Mouse (Mus musculus): ENCODE results near the gene Cmtm8. TPM values are rescaled to one million over a fixed set of nuclear protein-coding genes. Genes with fewer than 3 reads are reported as not detected.

Cmtm8 gene
- total and polyA plus RNA-seq, 3 experiments = 1.9 to 7.9 TPM; not detected in 1

GRCm38 (mm10) chr9:114885991-114886662, 42.2 kb upstream of the Cmtm8 start:
- H3K9me3 ChIP-seq (replicated peaks; ENCODE audit: insufficient read depth, low read length) = no peaks in the 10 kb centered on the region
- no peak for DNase-seq (ENCODE audit: low read depth, low spot score)
- H3K79me2 ChIP-seq (ENCODE audit: control insufficient read depth, insufficient read depth, low read length, poor library complexity) = no peaks in the 10 kb centered on the region
- H3K9ac ChIP-seq (ENCODE audit: control insufficient read depth, low read depth, low read length, poor library complexity, severe bottlenecking) = no peak overlapping the region
- H3K4me3 ChIP-seq (ENCODE audit: control insufficient read depth in 1 of 2, insufficient read depth in 1 of 2, low read depth in 2 of 2, low read length in 2 of 2) = no peak overlapping the region
- no peaks in the 10 kb centered on the region for H3K36me3 ChIP-seq (ENCODE audit: control insufficient read depth in 1 of 2, insufficient read depth in 2 of 2, low read length in 2 of 2)
- H3K4me1 ChIP-seq (ENCODE audit: control insufficient read depth in 1 of 2, insufficient read depth in 2 of 2, low read length in 2 of 2) = no peaks in the 10 kb centered on the region
- no peaks in the 10 kb centered on the region for H3K27me3 ChIP-seq (ENCODE audit: control insufficient read depth in 1 of 2, insufficient read depth in 2 of 2, low read length in 2 of 2)
- TF ChIP-seq NRF1 (IDR thresholded peaks at IDR 0.05; ENCODE audit: insufficient read depth, low read depth, low read length, poor library complexity, severe bottlenecking) = no peak
- TF ChIP-seq KAT2A (conservative IDR thresholded peaks at IDR 0.05; ENCODE audit: low read depth, low read length) = no peak
- TF ChIP-seq USF2 (IDR thresholded peaks at IDR 0.05; ENCODE audit: borderline replicate concordance in 1 of 2, insufficient read depth in 1 of 2, low read depth in 1 of 2, low read length in 2 of 2) = no peak
- no peak for TF ChIP-seq POLR2AphosphoS2 (IDR thresholded peaks at IDR 0.05; ENCODE audit: low read length)
- no peak for TF ChIP-seq CHD2 (IDR thresholded peaks at IDR 0.05; ENCODE audit: low read length)
- no peak for TF ChIP-seq ZKSCAN1 (IDR thresholded peaks at IDR 0.05; ENCODE audit: low read depth, low read length)
- TF ChIP-seq SMC3 (IDR thresholded peaks at IDR 0.05; ENCODE audit: low read depth, low read length) = no peak
- TF ChIP-seq GATA1 (IDR thresholded peaks at IDR 0.05; ENCODE audit: low read depth, low read length) = no peak
- no peak for TF ChIP-seq MYC (IDR thresholded peaks at IDR 0.05; ENCODE audit: low read depth, low read length)
- no peak for TF ChIP-seq UBTF (IDR thresholded peaks at IDR 0.05; ENCODE audit: borderline replicate concordance, insufficient read depth, low read depth, low read length)
- no peak for TF ChIP-seq ZMIZ1 (IDR thresholded peaks at IDR 0.05; ENCODE audit: low read depth, low read length)
- no peak for TF ChIP-seq USF1 (IDR thresholded peaks at IDR 0.05; ENCODE audit: low read depth, low read length)
- TF ChIP-seq TAL1 (IDR thresholded peaks at IDR 0.05; ENCODE audit: low read length) = no peak
- no peak for TF ChIP-seq ELF1 (IDR thresholded peaks at IDR 0.05; ENCODE audit: low read depth, low read length)
- no peak overlapping the region for H3K27ac ChIP-seq (ENCODE audit: control insufficient read depth, low read depth, low read length)

GRCm38 (mm10) chr9:114885564-114885963, 41.6 kb upstream of the Cmtm8 start:
- no peak overlapping the region for H3K4me3 ChIP-seq (ENCODE audit: control insufficient read depth in 1 of 2, insufficient read depth in 1 of 2, low read depth in 2 of 2, low read length in 2 of 2)
- no peak overlapping the region for H3K9ac ChIP-seq (ENCODE audit: control insufficient read depth, low read depth, low read length, poor library complexity, severe bottlenecking)
- no peaks in the 10 kb centered on the region for H3K9me3 ChIP-seq (replicated peaks; ENCODE audit: insufficient read depth, low read length)
- H3K27ac ChIP-seq (ENCODE audit: control insufficient read depth, low read depth, low read length) = no peak overlapping the region
- no peak for TF ChIP-seq ZKSCAN1 (IDR thresholded peaks at IDR 0.05; ENCODE audit: low read depth, low read length)
- no peak for TF ChIP-seq ELF1 (IDR thresholded peaks at IDR 0.05; ENCODE audit: low read depth, low read length)
- TF ChIP-seq EP300 (IDR thresholded peaks at IDR 0.05; ENCODE audit: low read depth in 1 of 2, low read length in 2 of 2) = no peak
- no peak for TF ChIP-seq KAT2A (conservative IDR thresholded peaks at IDR 0.05; ENCODE audit: low read depth, low read length)
- TF ChIP-seq GABPA (IDR thresholded peaks at IDR 0.05; ENCODE audit: low read depth, low read length) = no peak
- no peak for TF ChIP-seq TCF12 (IDR thresholded peaks at IDR 0.05; ENCODE audit: low read depth, low read length)
- no peak for TF ChIP-seq CHD2 (IDR thresholded peaks at IDR 0.05; ENCODE audit: low read length)
- TF ChIP-seq POLR2AphosphoS5 (IDR thresholded peaks at IDR 0.05; ENCODE audit: borderline replicate concordance, low read depth, low read length) = 0 out of 2 replicates have a peak, but pooled peaks have one; percentile 32
- TF ChIP-seq ZC3H11A (IDR thresholded peaks at IDR 0.05; ENCODE audit: low read depth, low read length) = no peak
- no peaks in the 10 kb centered on the region for H3K79me2 ChIP-seq (ENCODE audit: control insufficient read depth, insufficient read depth, low read length, poor library complexity)
- no peaks in the 10 kb centered on the region for H3K36me3 ChIP-seq (ENCODE audit: control insufficient read depth in 1 of 2, insufficient read depth in 2 of 2, low read length in 2 of 2)
- no peak for DNase-seq (ENCODE audit: low read depth, low spot score)
- no peaks in the 10 kb centered on the region for H3K4me1 ChIP-seq (ENCODE audit: control insufficient read depth in 1 of 2, insufficient read depth in 2 of 2, low read length in 2 of 2)
- no peaks in the 10 kb centered on the region for H3K27me3 ChIP-seq (ENCODE audit: control insufficient read depth in 1 of 2, insufficient read depth in 2 of 2, low read length in 2 of 2)
